Mouse (Mus musculus) testis, postnatal 14 days (tissue): ENCODE data around the gene Lzts2.

Experiments used
- DNase-seq: peaks from one replicate; pipeline ENCODE4 v3.0.0; 2021; ENCODE audit warnings: low spot score

Lzts2 gene

DNA sequence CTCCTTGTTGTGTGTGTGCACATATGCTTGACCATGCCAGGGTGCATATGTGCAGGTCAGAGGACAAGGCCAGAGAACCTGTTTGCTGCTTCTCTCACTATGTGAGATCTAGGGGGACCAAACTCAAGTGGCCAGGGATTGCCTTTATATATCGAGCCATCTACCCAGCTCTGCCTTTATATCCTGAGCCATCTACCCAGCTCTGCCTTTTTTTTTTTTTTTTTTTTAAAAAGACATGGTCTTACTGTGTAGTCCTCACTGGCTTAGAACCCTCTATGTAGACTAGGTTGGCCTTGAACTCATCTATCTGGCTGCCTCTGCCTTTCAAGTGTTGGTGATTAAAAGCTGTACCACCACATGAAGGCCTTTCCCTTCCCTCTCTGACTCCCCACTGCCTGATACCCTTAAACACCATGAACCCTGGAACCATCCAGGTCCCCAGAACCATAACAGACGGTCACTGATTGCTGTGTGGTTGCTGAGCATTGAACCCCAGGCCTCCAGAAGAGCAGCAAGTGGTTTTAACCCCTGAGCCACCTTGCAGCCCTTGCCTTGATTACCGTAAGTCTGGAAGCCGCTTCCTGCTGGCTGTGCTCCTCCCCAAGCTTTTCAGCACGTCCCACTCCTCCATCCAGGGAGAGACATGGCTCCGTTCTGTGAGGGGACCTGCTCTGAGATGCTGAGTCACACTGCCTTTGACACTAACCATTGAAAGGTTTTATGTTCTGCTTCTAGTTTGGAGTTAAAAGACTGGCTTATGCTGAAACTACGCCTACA is 10.3 kb upstream of the Lzts2 start:
- DNase-seq = no peak

DNA sequence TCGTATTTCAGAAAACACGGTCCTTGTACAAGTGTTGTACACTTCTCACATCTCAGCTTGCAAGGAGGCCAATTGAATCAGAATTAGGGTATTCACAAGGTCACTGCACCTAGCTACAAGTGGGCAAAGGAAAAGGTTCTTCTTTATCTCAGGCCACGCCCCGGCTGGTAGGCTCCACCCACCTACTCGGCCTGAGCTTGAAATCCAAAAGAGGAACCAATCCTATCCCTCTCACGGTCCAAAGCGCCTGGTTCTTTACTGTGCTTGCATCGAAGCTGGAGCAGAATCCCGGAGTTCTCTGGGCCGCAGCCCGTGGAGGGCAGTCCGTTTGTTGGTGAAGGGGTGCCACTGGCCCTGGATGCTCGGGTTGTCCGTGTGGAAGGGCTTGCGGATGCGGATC is 8.8 kb upstream of the Lzts2 start, which contains the start of gene Twnk:
Gene Twnk, plus strand, starts transcription at position 220 of the 400 bp plus-strand sequence.
- DNase-seq = peak; percentile 57

DNA sequence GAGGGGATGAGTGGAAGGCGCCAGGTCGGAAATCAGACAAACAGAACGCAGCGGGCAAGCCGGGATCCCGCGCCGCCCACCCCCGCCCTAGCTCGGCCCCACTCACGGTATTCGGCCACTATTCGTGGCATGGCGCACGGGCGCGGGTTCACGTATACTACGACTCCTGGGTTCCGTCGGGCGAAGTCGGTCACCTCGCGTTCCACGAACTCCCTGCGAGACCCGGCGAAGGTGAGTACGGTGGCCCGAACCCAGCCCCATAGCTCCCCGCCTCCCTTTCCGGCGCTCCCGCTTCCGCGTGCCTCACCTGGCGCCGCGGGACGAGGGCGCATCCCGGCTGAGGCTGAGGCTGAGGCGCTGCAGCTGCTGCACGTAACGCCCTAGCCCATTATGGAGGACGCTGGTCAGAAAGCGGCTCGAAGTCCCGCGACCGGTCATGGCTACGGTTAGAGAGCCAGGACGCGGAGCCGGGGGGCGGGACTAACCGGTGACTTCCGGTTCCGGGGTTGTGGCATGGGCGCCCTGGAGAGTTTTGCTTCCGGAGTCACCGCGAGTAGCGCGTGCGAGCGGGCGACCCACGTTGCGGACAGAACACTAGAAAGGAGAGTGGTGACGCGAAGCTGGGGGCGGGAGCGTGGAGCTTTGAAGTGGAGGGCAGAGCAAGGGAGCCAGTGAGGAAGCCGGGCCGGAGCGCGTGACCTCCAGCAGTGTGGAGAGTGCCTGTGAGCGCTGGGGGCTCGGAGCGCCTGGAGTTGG is 8.1 kb upstream of the Lzts2 start, which contains the start of gene Mrpl43:
Gene Mrpl43, minus strand, starts transcription at position 486 of the 756 bp plus-strand sequence.
- DNase-seq = peak; percentile 94

DNA sequence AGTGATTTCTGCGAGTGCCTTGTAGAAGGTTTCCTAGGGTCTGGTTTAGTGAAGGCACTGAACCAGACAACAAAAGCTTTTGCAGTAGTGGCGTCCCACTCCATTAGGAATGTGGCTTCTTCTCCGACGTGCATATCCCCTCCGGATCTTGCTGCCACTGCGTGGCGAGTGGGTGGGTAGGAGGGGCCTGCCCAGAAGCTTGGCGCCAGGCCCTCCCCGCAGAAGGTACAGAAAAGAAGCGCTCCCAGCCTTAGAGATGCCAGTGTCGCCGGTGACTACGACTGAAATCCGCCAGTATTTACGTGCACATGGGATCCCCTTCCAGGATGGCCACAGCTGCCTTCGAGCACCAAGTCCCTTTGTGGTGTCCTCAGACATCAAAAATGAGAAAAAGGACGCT is 7.2 kb upstream of the Lzts2 start:
- no peak for DNase-seq

DNA sequence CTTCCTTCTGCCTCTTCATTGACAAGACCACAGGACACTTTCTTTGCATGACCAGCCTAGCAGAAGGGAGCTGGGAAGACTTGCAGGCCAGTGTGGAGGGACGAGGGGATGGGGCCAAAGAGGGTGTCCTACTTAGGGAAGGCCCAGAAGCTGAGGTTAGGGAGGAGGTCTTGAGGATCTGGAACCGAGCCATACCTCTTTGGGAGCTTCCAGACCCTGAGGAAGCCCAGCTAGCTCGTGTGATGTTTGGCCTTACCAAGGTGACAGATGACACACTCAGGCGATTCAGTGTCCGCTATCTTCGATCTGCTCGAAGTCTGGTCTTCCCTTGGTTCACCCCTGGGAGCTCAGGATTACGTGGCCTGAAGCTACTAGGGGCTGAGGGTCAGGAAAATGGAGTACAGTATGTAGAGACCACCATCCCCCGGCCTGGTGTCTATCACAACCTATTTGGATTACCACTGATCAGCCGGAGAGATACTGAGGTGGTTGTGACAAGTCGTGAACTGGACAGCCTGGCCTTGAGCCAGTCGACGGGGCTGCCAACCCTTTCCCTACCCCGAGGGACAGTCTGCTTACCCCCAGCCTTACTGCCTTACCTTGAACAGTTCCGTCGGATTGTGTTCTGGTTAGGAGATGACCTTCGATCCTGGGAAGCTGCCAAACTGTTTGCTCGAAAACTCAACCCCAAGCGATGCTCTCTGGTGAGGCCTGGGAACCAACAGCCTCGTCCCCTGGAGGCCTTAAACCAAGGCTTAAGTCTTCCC is 6.6 kb upstream of the Lzts2 start:
- DNase-seq = no peak

DNA sequence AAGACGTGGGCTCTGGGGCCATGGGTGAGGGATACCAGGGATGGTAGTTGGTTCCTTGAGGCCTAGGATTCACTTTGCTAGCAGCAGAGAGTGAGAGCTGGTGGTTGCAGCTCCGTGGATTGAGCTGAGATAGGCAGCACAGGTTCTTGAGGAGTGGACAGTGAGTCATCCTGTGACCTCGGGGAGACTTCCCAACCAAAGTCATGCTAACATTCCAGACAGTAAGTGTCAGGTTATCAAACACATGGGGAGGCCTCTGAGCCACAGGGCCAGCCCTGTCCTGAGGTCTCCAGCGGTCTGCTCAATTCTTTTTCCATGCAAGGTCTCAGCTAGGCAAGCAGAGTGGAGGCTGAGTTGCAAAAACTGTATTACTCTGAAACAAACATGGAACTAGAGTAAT is 3.6 kb upstream of the Lzts2 start:
- no peak for DNase-seq

DNA sequence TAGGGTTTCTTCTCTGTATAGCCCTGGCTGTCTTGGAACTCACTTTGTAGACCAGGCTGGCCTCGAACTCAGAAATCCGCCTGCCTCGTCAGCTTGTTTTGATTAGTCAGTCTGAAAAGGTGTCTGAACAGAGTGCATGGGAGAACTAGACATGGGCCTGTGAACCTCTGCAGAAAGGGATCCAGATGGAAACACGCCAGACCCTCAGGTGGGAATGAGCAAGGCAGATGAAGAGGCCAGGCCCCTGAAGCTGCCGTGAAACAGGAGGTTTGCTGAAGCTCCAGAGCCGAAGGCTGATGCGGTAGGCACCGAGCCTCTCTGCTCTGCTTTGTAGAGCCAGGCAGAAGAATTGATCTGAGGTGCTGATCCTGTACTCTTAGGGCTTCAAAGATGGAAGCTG is 2.0 kb upstream of the Lzts2 start:
- no peak for DNase-seq

DNA sequence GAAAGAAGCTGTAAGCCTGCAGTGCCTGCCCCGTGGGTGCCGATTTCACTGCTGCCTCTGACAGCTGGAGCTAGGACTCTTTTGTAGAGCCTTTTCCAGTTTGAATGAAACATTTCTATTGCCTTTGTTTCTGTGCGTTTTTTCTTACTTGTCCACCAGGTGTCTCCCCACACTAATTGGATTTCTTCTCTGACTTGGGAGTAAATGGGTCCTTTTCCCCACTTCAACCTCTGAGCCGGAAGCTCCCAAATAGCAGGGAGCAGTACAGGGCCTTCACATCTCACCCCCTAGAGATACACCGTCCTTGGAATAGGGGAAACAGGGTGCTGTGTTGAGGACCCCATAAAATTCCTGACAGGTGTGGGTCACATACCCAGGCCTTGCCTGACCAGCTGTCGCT is 1.6 kb upstream of the Lzts2 start:
- DNase-seq = no peak

DNA sequence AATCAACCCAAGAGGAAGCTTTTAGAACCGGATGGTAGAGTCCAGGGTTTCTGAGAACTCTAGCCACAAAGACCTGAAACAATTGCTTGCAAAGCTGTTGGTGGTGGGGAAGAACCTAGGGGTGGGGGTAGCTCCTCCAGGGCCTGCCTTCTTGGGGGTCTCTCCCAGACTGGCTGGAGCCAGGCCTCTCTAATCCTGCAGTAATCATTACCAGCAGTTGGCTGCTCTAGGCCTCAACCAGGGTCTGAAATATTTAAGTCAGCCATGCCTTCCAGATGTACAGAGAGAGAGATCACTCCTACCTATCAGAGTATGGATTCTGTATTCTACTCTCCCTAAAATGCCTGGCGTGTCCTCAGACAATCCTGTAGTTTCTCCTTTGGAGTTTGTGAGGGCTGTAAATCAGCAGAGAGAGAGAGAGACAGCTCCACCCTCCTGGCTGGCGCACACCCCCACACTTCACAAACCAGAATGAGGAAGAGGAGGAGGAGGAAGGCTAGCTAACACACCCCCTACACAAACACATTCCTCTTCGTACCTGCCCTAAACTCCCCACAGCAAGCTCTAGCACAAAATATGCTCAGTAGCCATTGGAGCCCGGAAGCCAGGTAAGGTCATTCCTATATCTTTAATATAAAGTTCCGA is 511 bp upstream of the Lzts2 start:
- no peak for DNase-seq

DNA sequence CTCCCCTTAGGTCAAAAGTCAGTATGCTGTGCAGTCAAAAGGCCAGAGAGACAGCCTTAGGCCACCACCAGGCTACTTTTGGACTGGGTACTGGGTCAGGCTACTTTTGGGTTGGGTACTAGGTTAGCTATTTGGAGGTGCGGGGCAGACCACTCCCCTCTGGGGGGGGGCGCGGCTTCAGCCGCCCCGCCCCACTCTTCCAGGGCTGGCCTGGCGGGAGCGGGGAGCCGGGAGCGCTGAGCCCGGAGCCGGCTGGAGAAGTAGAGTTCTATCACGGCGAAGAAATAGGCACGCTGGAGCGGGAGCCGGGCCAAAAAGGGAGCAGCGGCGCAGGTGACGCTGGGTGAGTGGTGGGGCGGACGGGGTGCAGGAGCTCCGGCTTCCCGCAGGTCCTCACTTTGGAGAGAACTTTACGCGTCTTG is 778 bp downstream of the Lzts2 start:
- DNase-seq = no peak

DNA sequence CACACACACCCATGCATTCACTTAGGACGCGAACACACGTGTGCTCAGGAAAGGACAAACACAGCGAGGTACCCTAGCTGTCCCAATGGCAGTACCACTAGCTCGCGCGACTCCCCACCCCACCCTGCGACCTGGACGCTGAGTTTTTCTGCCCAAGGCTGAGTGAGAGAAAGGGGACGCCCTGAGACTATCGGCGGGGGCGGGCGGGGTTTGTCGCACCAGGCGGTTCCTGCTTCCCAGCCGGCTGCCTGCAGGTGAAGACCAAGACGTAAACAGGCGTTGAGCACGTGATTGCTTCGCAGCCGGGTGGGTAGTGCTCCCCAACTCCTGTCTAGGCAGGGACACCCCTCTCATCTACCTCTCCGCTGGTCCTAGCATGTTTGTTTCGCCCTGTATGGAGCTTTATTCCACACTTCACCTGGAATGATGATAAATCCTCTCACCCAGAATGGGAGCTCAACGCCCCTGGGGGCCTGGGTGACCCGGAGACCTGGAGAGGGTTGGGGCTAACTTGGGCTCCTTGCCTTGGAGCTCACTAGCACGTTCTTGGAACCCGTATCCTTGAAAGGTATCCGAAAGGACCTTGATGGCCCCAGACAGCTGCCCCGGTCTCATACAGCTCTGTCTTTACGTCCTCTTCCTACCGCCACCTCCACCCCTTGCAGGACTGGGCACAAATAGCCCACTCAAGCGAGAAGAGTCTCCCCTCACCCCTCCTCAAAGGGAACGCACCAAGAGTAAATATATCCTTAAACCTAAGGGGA is 1.5 kb downstream of the Lzts2 start:
- peak; percentile 67 for DNase-seq

DNA sequence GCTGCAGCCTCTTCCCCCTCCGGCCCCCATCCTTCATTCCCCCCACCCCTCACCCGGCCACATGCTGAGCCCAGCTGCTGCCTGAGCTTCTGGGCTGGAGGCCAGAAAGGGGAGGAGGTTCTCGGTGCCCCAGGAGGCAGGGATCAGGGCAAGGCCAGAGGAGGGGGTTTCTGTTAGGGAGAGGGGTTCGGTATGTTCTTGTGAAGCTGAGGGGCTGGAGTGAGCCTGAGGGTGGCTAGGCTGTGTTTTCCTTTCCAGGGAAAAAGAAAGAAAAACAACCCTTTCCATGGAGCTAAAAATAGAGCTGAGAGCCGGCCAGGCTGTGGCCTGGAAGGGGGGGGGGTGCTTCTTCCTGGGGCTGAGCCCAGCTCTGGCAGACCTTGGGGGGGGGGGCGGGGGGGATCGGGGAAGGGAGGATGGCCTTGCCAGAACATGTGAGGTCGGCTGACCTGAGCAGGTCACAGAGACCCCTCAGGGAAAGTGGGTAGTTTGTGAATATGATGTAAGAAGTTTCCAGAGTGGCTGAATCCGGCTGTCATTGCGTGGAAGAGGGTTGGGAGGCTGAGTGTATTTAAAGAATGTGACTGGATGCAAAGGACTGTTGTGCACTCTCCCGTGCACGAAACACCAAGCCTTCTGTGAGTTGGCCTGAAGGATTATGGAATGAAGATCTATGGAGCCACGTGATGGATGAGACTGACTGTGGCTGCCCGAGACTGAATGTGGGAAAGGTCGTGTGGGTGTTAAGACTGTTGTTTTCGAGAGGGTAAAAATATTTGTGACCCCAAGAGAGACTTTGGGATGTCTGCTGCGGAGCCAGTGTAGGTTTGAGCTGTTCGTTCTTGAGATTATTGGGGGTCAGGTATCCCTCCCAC is 2.4 kb downstream of the Lzts2 start:
- peak; percentile 84 for DNase-seq

DNA sequence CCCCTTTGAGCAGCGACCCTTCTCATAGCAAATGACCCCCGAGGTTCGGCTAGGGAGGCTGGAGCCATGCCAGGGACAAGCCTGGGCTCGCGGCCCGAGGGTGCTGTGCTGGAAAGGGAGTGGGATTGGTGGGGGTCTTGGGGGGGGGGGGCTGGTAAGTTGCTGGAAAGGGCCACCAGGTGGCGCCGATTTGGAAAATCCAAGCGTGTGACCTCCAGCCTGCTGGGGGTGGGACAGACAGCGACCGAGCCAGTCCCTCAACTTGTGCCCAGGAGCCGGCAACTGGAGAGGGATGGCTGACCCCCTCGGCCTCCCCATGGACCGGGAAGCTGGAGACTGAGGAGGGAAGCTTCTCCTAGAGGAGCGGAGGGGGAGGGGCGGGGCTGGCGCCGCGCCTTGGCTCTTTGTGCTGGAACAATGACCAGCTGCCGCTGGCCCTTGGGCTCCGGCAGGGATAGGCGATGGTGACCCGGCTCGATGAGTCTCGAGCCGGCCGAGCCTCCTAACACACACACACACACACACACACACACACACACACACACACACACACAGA is 3.1 kb downstream of the Lzts2 start:
- peak; percentile 83 for DNase-seq

DNA sequence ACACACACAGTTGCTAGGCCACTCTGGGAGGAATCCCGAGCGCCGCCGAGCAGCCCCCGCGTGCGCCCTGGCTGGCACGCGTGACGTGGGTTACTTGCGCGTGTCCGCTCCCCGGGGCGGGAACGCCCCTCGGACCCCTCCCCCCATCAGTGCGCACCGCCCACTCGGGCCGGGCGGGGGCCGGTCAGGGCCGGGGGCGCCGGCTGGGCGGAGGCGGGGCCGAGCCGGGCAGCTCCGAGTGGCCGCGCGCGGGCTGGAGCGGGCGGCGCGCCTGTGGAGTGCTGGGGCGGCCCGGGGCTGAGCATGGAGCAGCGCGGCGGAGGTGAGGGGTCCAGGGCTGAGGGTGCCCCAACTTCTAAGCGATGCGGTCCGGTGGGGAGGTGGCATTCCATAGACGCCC is 3.7 kb downstream of the Lzts2 start:
- DNase-seq = peak; percentile 85

DNA sequence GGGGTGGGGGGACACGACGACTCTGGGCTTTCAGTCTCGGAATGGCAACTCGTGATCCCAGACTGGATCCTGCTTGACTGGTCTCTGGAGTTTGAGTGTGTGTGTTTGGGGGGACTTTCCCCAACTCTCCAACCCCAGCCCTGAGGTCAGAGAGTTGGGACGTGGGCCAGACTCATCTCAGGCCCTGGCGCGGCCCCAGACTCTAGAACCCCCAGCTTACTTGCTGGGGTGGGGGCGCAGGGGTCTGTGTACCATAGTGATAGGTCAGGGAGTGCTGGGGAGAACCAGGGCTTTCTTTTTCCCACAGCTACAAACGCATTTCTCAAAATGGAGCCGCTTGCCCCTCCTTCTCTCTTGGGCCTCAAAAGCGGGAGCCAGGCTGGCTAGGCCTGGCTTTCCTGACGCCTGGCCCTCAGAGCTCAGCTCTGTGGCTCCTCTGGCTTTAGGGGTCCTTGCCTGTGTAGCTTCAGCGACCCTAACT is 4.2 kb downstream of the Lzts2 start:
- DNase-seq = no peak

DNA sequence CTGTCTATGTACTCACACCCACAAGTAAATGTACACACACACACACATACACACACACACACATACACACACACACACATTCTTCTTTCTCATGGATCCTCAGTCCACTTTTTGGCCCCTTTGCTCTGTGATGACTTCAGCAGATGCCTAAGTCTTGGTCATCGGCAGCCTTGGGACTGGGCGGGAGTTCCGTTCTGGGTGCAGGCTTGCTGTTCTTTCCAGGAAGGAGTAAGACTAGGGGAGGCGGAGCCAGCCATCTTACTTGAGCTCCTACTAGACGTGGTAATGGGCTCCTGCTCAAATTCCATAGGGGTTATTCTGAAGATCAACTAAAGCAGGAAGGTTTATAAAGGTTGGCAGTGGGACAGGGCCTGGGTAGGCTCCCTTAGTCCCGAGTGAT is 6.1 kb downstream of the Lzts2 start:
- no peak for DNase-seq

DNA sequence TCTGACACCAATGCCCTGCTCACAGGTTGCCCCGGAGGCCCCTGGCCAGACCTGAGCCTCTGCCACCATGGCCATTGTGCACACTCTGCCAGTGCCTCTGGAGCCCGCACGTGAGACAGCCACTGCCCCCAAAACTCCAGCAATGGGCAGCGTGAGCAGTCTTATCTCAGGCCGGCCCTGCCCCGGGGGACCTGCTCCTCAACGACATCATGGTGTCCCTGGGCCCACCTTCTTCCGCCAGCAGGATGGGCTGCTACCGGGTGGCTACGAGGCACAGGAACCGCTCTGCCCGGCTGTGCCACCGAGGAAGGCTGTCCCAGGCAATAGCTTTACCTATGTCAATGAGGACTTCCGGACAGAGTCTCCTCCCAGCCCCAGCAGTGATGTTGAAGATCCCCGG is 7.1 kb downstream of the Lzts2 start:
- DNase-seq = no peak

DNA sequence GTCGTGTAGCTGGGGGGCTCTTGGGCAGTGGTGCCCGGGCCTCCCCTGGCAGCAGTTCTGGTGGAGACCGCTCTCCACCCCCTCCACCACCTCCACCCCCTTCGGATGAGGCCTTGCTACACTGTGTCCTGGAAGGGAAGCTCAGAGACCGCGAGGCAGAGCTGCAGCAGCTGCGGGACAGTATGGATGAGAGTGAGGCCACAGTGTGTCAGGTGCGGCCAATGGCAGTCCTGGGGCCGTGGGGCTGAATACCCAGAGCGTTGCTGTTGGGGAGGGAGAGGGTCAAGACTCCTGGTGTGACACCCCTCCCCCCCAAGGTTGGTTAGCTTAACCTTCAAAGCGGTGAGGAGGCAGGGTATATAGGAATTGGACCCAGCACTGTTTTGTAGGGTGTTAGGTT is 9.8 kb downstream of the Lzts2 start:
- DNase-seq = peak; percentile 67

DNA sequence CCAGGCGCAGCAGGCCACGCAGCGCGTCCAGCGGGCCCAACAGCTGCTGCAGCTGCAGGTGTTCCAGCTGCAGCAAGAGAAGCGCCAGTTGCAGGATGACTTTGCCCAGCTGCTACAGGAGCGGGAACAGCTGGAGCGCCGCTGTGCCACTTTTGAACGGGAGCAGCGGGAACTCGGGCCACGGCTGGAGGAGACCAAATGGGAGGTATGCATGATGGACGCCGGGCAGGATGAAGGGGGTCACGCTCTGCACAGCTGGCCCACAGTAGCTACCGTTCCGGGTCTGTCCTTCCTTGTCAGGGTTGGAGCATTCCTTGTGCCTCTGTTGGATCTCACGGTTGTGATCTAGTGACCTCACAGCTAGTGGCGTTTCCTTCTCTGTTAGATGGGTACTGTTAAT is 10.6 kb downstream of the Lzts2 start:
- no peak for DNase-seq
